In genomic region chr2:158139628-158140027, GRCm38 (mm10) we compare ENCODE assay signal across 8 mouse cellular contexts. TPM values are rescaled to one million over a fixed set of nuclear protein-coding genes. Genes with fewer than 3 reads are reported as not detected.
DNase-seq lines count a peak whose midpoint lies in the region; ATAC-seq and TF ChIP-seq lines count a peak whose summit lies in the region.

No protein-coding gene starts in this region.

- intact Hi-C loops in gastrocnemius, postnatal 14 days (cut with DNase I; ENCODE audit: low total_unique reads) = no loop called here

- no peak; the same call in 1 of the 2 replicates for TF ChIP-seq EP300 in lung, postnatal 0 days (IDR thresholded peaks at IDR 0.05)

- DNase-seq in kidney, adult 18-20 months = peak; percentile 27
- DNase-seq in kidney, postnatal 4 days = no peak
- DNase-seq in adrenal gland, postnatal 10 days = peak; percentile 74
- peak; percentile 86 for DNase-seq in gastrocnemius, postnatal 14 days
- DNase-seq in lung, postnatal 0 days (ENCODE audit: low spot score) = peak; percentile 84
- no peak for DNase-seq in spleen, postnatal 14 days (ENCODE audit: low spot score in 2 of 2)
- no peak for DNase-seq in kidney, adult 9 months

- H3K4me1 ChIP-seq in intestine, embryonic 15.5 days (replicated peaks) = peaks cover 35% of the 10 kb centered on the region
- H3K4me1 ChIP-seq in lung, postnatal 0 days (ENCODE audit: insufficient read depth, low read depth, low read length) = peaks cover 40% of the 10 kb centered on the region

- no peaks in the 10 kb centered on the region for H3K27me3 ChIP-seq in intestine, embryonic 15.5 days (replicated peaks)
- no peaks in the 10 kb centered on the region for H3K27me3 ChIP-seq in lung, postnatal 0 days (replicated peaks; ENCODE audit: insufficient read depth, low read length)

- 46% methylated on average over 7 of the region's 7 CpGs for WGBS in intestine, embryonic 15.5 days
- 23% methylated on average over 7 of the region's 7 CpGs for WGBS in lung, postnatal 0 days

- TF ChIP-seq CTCF in lung, postnatal 0 days (IDR thresholded peaks at IDR 0.05) = no peak

- peak; percentile 48; the same call in 1 of the 2 replicates for ATAC-seq in intestine, embryonic 15.5 days
- ATAC-seq in lung, postnatal 0 days = peak; percentile 74

- no peak overlapping the region for H3K4me3 ChIP-seq in intestine, embryonic 15.5 days (replicated peaks)
- no peak overlapping the region for H3K4me3 ChIP-seq in lung, postnatal 0 days (ENCODE audit: low read depth, low read length)

- peak overlapping the region; percentile 27; the same call in 1 of the 2 replicates for H3K27ac ChIP-seq in intestine, embryonic 15.5 days
- peak overlapping the region; percentile 72 for H3K27ac ChIP-seq in lung, postnatal 0 days (ENCODE audit: low read length)

- H3K4me2 ChIP-seq in intestine, embryonic 15.5 days (replicated peaks) = no peak overlapping the region
- H3K4me2 ChIP-seq in lung, postnatal 0 days (replicated peaks; ENCODE audit: low read depth, low read length) = no peak overlapping the region

- no peak overlapping the region for H3K9ac ChIP-seq in intestine, embryonic 15.5 days
- H3K9ac ChIP-seq in lung, postnatal 0 days (replicated peaks; ENCODE audit: low read depth) = no peak overlapping the region

- peaks cover 11% of the 10 kb centered on the region; the same call in 1 of the 2 replicates for H3K36me3 ChIP-seq in intestine, embryonic 15.5 days
- peaks cover 5% of the 10 kb centered on the region; the same call in 1 of the 2 replicates for H3K36me3 ChIP-seq in lung, postnatal 0 days (ENCODE audit: insufficient read depth, low read length)

- no peaks in the 10 kb centered on the region for H3K9me3 ChIP-seq in intestine, embryonic 15.5 days
- H3K9me3 ChIP-seq in lung, postnatal 0 days (ENCODE audit: low read length) = no peaks in the 10 kb centered on the region

RNA-seq across cellular contexts. Expression of gene Tgm2, which starts 6.6 kb away (rescaled TPM):
- total RNA-seq in adrenal gland, postnatal 10 days (2021) = 10 to 100 TPM; 77.2 to 80.0 TPM
- 10 to 100 TPM; 48.4 to 50.2 TPM for total RNA-seq in gastrocnemius, postnatal 14 days (2021)
- polyA plus RNA-seq in intestine, embryonic 15.5 days (2015; fragmentation: Nextera tagmentation; extraction: Ambion mirVana) = 83.4 and 90.2 TPM in 2 replicates
- polyA plus RNA-seq in lung, postnatal 0 days (2015; fragmentation: Nextera tagmentation; extraction: Ambion mirVana) = 97.0 TPM in 2 replicates

Comparison
In these comparisons a context has a peak if more than half of its experiments do, and no peak if none do; other contexts are left out.
1. DNase-seq: peak in kidney, adult 18-20 months (single experiment), adrenal gland, postnatal 10 days (single experiment), gastrocnemius, postnatal 14 days (single experiment) and lung, postnatal 0 days (single experiment); none in kidney, postnatal 4 days (0 of 2), spleen, postnatal 14 days (0 of 2) and kidney, adult 9 months (single experiment).